Mouse (Mus musculus) olfactory bulb, adult 2 months (tissue): Measurements from ENCODE around the gene Fga.

Source experiments
- CTCF ChIP-seq: fragments of 200-500 bp; IDR thresholded peaks from 2 replicates; pipeline ENCODE4 v1.5.1; 2012; ENCODE audit warnings: low read depth, mild to moderate bottlenecking, low read length, moderate library complexity; ENCODE audit not compliant: insufficient read depth
- POLR2A ChIP-seq: fragments of 200-500 bp; IDR thresholded peaks from 2 replicates; pipeline ENCODE4 v1.6.1; 2012; ENCODE audit warnings: mild to moderate bottlenecking, low read depth, low read length, moderate library complexity; ENCODE audit not compliant: insufficient read depth

DNA sequence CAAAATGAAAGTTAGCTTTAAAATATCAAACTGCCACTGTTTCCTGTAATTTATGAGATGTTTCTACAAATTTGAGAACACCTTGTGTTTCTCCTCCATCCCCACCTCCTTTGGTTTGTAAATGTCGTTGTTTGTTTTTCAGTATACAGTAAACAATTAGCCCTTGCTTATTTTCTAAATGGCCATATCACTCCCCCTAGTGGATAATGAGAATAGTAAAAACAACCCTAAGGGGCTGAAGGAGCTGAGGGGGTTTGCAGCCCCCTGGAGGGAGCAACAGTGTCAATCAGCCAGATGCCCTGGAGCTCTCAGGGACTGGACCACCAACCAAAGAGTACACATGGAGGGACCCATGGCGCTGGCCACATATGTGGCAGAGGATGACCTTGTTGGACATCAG, 41.0 kb upstream of the Fga start:
- TF ChIP-seq POLR2A (no peak), CTCF (no peak)
